Mouse (Mus musculus) CD4-positive, CD25-positive, alpha-beta regulatory T cell, adult 4 months (primary cell): ENCODE results near the gene Gmpr2. TPM values are rescaled to one million over a fixed set of nuclear protein-coding genes. Genes with fewer than 3 reads are reported as not detected.
A peak's percentile ranks its signal among the peaks of the same experiment; 100 is the strongest.

Experiments used
- ATAC-seq: one replicate; pipeline ENCODE4 v1.8.0; 2017
- polyA plus RNA-seq, 2 experiments: library from polyadenylated mRNA; unstranded; fragments of 100-300 nt; shearing (Covaris generic); gene quantifications; one replicate each; pipeline ENCODE4 v1.2.1; 2017

Gene Gmpr2
- polyA plus RNA-seq, 2 experiments from 2014 or later = 29.8 to 34.1 TPM

DNA sequence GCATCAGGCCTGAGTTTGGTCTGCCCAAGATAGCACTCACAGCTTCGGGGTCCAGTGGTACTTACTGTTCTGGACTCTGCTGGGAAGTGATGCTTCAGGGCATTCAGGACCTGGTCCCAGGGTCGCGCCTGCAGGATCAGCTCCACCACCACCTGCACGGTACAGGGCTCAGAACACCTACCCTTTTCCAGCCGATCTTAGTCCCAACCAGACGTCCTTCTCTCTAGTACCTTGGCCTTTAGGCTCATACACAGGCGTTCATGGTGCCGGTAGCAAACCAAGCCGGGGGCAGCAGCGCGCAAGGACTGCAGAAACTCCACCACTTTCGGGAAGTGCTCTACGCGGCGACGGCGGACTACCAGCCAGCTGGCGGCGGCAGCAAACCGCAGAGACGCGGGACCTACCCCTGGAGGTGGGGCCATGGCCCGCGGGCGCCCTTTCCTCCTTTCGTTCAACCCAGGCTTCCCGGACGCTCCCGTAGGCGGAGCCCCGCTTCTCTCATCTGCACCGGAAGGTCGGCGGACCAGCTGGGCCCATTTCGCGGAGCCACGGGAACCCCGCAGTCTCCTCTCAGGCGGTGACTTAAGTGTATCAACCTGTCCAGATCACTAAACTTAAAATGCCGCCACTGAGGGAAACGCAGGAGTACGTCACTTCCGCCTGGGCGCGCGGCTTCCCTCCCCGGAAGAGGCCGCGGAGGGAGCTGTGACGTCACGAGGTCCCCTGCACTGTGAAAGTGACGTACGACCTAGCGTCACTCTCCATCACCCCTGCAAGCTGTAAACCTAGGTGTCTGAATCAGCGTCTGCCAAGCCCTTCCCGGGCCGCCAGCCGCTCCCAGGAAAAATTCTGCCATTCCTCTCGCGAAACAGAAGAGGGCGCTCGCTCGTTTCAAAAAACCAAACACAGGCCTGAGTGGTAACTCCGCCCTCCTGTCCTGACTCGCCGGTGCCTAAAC is 9.7 kb downstream of the Gmpr2 start, which contains the start of gene Tinf2:
TSS of gene Tinf2 (minus strand) at position 661 of the 958 bp plus-strand sequence.
- ATAC-seq = peak; percentile 95

DNA sequence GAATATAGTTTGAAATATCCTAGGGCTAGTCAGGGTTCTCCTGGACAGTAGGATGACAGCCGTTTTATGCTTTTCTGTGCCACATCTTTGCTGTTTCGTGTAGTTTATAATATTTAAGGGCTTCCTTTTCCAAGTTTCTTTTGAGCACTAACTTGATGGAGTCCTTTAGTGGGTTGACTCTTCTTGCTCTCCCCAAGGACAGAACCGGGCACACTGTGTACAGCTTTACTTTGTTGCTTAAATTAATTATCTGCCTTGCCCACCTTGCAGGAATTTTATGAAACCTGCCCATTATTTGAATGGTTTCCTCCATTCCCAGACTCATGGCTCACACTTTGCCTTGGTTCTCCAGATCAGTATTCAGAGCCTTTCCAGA is 10.4 kb downstream of the Gmpr2 start:
- ATAC-seq = no peak

DNA sequence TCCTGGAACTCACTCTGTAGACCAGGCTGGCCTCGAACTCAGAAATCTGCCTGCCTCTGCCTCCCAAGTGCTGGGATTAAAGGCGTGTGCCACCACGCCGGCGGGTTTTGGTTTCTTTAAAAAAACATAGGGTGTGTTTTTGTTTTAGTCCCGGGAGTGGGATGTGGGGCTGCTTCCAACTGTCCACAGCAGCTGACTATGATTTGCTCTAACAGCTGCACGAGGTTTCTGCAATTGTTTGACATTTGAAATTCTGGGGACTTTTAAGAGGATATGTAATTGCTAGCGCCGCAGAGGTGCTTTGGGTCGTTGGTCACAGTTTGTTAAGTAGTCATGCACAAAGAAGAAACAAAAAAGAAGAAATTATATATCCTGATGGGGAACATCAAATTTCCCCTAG is 17.7 kb downstream of the Gmpr2 start:
- ATAC-seq = no peak

DNA sequence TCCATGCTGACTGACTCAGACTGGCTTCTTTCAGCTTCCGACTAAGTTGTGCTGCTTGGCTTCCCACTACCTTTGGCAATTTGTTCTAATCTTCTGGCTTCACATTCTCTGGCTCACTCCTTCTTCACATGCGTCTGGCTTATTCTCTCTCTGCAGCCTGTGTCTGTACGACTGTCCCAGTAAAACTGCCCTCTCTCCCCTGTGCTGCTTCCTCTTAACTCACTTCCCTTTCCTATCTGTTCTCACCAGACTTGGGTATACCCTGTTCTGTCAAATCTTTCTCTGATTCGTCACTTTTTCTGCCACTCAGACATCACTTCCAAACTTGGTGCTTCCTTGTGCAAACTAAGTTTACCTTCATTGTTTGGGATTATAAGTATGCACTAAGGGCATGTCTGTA is 25.5 kb downstream of the Gmpr2 start:
- ATAC-seq = no peak

DNA sequence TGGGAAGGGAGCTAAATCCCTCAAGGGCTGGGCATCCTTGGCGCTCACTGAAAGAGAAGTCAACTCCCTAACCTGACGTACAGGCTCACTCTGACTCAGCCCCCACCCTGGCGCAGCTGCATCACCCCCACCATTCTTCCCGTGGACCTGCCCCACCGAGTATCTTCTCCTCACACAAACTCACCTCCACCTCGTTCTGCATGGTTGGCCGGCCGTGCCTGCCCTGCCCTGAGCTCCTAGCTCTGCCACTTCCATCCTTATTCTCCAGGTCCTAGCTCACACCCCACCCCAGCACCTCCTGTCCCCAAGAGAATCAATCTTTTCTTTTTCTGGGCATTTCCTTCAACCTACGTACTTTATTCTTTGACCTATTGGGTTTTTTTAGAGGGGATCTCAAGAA is 29.4 kb downstream of the Gmpr2 start:
- ATAC-seq = no peak

DNA sequence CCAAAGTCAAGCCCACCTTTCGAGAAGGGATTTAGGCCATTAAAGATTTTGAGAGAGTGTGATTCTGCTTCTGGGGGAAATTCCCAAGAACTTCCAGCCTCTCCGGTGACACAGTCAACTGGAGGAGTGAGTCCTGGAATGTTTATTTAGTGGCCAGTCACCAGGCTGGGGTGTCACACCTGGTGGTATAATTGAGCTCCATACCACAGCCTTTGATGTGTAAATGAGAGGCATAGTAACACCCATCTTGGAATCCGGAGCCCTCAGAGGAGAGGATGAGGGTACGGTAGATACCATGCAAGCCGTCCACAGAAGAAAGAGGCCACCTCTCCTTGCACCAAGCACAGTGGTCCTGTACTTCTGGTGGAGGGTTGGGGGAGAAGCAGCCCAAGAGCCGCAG is 31.0 kb downstream of the Gmpr2 start:
- no peak for ATAC-seq

DNA sequence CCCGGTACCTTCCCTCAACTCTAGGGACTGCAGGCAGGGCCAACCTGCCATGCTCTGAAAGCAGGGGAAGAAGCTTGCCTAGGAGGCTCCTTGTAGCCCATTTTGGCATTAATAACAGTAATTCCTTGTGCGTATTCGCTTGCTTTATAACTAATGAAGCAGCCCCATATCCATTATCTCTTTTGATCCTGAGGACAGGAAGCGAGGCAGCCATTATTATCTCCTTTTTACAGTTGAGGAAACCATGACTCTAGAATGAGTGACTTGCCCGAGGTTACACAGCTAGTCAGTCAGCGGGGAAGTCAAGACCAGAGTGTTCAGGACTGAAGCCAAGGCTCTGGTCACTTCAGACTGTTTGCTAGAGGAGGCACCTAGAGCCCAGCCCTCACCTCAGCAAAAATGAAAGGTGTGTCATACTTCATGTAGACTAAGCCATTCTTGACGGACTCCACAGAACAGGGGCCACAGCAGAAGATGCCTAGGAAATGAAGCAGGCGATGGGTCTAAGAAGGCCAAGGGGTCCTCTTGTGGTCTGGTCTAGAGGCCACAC is 34.4 kb downstream of the Gmpr2 start:
- no peak for ATAC-seq

DNA sequence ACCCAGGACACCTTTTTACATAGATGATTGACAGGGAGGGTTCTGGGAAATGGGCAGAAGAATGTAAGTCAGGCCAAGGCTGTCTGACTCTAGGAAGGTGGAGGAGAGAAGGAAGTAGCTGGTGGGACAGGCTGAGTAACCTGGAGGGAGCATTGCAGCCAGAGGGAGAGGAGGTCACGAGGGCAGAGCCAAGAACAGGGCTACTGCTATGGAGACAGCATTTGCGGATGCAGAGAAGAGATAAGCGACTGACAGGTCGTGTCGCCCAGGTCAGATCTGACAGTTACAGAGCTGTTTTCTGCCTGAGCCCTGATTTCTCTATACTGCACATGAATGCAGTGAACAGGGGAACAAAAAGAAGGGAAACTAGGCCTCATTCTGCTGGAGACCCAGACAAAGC is 35.7 kb downstream of the Gmpr2 start:
- no peak for ATAC-seq

DNA sequence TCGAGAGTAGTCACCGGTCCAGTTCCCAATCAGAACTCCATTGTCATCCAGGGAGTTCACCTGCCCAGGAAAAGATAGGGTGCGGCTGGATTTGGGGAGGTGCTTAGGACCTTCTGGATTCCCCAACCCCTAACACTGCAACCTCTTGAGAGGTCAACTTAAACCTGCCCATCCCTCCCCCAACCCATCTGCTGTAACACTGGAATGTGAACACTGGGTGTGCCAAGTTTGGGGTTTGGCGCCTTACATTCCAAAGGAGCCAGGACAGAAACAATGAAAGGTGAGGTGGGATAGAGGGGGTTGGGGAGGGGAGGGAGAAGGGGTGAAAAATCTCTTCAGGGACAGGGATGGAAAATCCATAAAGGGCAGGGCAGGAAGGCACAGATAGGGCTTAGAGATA is 37.8 kb downstream of the Gmpr2 start:
- no peak for ATAC-seq

DNA sequence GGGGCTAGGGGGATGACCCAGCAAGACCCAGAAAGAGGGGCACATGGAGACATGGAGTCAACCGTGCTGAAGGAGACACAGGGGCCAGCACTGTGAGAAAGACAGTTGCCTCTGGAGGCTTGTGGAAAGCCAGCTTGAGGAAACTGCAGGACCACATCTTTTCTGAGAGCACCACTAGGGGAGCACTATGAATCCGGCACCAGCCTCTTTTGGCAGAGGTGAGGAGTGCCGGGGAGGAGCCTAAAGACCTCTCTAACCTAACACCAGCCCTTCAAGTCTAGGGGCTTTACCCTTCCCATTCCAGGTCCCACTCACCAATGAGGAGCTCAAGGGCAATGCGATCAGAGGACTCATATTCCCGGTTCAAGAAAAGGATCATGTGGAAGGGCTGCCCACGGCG is 40.0 kb downstream of the Gmpr2 start:
- no peak for ATAC-seq

DNA sequence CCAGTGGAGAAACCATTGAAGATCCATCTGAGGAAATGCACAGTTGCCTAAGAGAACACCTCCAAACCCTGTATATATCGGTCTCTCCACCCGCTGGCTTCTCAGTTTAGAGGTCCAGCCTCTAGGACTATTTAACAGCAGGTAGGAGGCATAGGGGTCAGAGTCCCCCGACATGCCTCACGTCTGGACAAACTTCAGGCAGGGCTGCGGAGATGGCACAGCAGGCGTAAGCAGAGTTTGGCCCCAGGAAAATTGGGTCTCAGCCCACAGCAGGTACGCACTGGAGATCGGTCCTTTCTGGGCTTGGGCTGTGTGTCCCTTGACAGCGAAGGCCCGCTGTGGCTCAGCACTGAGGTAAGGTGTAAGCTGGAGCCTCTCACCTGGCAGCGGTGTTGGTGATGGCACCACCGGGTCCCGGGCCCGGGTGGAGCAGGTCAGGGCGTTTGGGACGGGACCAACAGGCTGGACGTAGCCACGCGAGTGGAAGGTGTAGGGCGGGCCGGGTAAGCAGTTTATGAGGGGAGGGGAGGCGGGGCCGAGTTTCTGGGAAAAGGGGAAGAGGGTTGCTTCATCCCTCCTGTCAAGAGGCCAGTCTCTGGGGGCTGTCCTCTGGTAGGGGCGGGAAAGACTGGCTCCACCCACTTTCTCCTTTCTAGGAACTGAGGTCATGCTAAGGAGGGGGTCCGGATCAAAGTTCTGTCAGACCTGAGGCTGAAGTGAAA is 41.4 kb downstream of the Gmpr2 start:
- ATAC-seq = no peak

DNA sequence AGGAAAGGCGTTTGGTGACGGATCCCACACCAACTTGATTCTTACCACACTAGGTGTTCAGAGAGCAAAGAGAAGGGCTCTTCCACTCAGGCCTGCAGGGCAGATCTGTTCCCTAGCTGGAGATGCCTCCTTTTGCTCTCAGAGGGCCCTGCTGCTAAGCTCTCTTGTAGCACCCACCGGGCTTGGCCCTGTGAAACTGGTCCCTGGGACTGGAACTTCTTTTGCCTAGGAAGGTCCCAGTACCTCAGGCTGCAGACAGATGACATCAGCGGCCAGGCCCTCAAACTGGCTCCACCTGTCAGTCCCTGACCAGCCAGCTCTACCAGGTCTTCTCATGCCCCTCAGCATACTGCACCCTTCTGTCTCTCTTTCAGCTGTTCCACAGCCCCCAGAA is 42.0 kb downstream of the Gmpr2 start, which contains the start of gene Tgm1:
TSS of gene Tgm1 (minus strand) at position 198 of the 394 bp plus-strand sequence.
- ATAC-seq = no peak

DNA sequence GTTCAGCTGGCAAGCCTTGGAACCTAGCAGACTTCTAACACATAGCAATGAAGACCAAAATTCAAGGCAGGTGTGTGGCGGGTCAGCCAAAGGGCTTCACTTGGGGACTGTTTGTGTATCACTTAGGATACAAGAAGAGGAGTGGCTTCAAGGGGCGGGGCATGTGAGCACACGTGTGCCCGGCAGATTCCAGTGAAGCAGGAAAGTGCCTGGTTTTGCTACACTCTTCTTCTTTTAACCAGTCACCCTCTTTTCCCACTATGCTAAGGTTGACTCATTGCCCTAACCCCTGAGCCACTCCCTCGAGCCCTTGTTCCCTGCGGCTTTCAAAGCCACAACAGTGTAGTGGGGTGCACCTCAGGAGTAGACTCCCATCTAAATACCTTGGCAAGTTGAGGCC is 43.2 kb downstream of the Gmpr2 start:
- ATAC-seq = no peak

DNA sequence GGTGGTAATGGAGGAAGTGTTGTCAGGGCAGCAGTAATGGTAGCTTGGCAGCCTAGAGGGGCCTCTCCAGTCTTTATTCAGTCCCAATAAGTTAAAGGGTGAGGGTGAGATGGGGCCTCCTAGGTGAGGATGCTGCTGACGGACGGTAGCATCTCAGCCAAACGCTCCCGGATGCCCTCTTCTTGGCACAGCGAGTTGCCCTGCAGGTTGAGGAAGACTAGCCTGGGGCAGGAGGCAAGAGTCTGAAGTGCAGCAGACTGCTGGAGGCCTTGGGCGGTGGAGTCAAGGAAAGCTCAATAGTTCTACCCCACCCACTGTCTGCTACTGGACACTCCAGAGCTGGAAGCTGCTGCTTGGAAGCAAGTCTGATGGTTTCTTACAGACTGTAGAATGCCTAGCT is 44.5 kb downstream of the Gmpr2 start:
- no peak for ATAC-seq

DNA sequence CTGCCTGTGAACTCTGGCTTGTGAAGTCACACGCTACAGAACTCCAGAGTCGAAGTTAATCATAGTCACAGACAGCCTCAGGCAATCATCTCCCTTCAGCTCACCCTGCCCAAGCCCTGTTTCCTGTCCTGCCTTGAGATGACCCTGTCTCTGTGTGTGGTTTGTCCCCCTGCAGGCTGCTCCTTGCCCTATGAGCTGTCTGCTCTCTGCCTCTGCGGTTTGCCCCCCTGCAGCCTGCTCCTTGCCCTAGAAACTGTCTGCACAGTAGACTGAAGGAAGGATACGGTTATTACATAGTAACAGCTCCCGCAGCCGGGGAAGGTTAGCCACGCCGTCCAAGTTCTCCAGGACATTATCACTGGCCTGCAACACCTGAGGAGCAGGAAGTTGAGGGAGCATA is 45.1 kb downstream of the Gmpr2 start:
- ATAC-seq = no peak

DNA sequence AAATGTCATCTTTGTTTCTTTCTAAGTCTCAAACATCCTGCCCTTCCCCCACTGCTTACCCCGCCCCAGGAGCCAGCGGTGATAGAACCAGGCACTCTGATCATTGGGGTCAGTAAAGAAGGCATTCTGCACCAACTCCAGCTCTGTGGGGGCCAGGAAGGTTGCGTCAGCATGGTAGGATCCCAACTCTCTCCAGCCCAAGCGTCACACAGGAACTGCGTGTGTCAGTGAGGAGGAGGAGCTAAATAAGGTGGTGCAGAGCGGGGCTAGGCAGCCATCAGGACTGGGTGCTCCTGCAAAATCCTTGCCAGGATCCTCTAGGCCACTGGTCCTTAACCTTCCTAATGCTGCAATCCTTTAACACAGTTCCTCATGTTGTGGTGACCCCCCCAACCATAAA is 48.0 kb downstream of the Gmpr2 start:
- ATAC-seq = no peak

DNA sequence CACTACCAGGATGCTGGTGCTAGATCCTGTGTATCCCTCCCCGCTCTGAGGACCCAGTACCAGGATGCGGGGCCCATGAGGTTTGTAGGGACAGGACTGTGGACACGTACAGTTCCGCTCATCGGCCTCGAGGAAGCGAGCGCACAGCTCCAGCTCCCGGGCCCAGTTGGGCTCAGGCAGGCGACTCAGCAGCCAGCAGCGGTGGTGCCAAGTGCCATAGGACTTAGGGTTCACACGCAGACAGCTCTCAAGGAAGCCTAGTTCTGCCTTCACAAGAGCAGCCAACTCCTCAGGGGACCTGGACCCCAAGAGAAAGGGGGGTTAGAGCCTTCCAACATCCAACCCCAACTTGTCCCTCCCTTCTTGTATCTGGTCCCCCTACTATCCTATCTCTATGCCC is 48.9 kb downstream of the Gmpr2 start:
- ATAC-seq = no peak

DNA sequence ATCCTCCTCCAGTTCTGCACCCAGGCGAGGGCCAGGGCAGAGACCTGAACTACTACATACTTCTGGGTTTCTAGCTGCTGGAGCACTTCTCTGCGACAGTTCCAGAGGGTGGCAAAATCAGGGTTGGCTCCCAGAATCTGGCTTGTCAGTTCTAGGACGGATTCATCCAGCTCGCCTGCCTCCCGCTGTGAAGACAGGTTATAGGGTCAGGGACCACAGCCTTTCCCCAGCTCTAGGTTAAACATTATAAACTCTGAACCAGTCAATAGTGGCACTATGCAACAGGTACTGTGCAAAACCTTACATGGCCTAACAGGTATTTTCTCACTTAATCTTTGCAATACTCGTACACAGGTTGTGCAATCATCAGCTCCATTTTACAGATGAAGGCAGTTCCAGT is 49.3 kb downstream of the Gmpr2 start:
- no peak for ATAC-seq

DNA sequence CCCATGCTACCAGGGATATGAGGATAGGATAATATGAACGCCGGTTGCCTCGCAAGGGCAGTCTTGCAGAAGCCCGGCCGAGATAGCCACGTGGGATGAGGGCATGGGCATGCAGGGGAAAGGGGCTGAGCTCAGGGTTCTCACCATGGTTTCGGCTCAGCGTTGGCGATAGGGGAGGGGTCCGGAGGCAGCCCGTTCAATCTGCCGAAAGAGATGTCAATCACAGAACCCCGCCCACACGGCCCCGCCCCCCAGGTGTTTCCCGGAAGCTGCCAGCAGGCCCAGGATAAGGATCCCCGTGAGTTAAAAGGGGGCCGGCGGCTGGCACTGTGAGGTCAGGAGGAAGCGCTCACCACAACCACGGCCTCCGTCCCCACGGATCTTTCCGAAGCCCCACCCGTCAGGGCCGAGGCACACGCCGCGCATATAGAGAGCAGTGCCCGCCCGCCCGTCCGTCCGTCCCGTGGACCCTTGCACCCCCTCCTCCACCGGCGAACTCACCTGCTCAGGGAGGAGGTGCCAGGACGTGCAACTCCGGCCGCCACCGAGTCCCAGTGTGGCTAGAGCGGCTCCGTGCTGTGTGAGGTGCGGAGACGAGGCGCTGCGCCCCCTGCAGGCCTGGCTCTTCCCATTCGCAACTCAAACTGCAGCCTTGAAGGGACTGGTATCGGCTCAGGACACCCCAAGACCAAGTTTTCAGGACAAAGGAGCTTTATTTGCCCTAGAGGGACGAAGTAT is 50.1 kb downstream of the Gmpr2 start, which contains the start of gene Rabggta:
TSS of gene Rabggta (minus strand) at position 564 of the 738 bp plus-strand sequence.
- peak; percentile 59 for ATAC-seq

DNA sequence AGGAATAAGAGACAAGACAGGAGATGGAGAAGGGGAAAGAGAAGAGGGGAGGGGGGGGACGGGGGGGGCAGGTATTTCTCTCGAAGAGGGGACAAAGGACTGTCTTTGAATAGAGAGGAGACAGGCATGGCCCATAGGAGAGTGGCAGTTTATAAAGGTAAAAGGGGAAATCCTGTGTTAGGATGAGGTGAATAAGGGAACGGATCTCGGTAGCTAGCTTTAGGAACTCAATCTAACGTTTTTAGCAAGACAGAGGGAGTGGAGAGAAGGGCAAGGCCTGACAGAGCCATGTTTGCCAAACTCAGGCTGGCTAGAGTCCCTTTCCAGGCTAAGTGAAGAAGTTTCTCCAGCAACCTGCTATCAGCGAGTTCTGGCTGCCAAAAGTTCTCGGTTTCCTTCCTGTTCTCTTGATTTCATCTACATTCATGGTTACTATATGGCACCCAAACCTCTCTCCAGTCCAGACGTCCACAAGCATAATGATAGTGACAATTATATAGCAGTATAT is 50.8 kb downstream of the Gmpr2 start:
- ATAC-seq = no peak

DNA sequence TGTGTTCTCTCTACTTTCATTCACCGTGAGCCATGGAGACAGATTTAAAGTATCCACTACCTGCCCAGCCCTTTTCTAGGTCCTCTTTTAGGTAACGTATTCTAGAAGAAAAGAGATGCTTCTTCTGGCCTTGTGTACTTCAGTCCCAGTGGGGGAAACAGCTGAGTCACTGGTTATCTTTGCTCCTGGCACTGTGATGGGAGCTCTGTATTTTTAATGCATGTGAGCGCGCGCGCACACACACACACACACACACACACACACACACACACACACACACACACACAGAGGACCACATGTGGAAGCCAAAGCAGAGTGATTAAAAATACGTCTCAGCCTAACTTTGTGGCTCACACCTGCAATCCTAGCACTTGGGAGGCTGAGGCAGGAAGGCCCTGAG is 51.7 kb downstream of the Gmpr2 start:
- ATAC-seq = no peak

DNA sequence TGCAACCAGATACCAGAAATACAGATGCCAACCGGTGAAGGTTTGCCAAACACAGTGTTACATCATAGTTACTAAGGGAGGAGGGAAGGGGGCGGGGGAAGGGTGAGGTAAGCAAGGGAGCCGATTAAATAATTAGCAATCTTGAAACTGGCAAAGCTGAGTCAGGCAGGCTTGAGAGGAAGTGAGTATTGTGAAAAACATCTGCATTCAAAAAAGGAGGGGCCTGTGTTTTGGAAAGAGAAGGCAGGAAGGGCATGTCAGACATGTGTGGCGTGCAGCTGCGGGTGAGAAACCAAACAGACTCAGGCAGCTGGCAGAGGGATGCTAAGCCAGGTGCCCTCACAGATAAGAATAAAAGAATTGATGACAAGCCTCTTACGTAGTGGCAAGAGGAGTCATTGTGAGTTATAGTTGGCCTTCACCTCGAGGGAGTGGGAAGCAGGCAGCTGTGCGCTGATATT is 52.7 kb downstream of the Gmpr2 start:
- ATAC-seq = peak; percentile 83
